Mouse (Mus musculus): ENCODE results near the gene Gps1.

DNA sequence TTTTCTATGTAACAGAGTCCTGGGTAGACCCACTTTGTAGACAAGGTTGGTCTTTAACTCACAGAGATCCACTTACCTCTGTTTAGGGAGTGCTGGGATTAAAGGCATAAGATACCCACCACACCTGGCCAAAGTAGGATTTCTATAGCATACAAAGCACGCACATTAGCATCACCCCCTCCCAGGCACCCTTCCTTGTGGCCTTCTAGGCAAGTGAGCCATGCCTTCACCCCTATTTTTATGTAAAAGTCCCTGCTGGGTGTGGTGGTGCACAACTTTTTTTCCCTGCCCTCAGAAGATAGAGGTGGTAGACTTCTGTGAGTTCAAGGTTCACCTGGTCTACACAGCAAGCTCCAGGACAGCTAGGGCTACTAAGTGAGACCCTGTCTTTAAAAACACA, 4.2 kb upstream of the Gps1 start:
- TF ChIP-seq SMC3 (IDR thresholded peaks at IDR 0.05; ENCODE audit: low read depth, low read length) (no peak), CTCF (conservative IDR thresholded peaks at IDR 0.05 in 1 of 2, IDR thresholded peaks at IDR 0.05 in 1 of 2; ENCODE audit: low read depth in 2 of 2, low read length in 2 of 2) (no peak), KAT2A (IDR thresholded peaks at IDR 0.05; ENCODE audit: insufficient replicate concordance, low read length) (no peak), ZC3H11A (IDR thresholded peaks at IDR 0.05; ENCODE audit: low read depth, low read length) (no peak), MAX (IDR thresholded peaks at IDR 0.05; ENCODE audit: low read length) (no peak), JUND (conservative IDR thresholded peaks at IDR 0.05; ENCODE audit: low read depth, low read length) (no peak), POLR2A (IDR thresholded peaks at IDR 0.05; ENCODE audit: low read depth, low read length) (no peak), TBP (conservative IDR thresholded peaks at IDR 0.05; ENCODE audit: low read depth, low read length) (no peak)

All from CH12.LX (cell line).